Mouse (Mus musculus) hindbrain, embryonic 11.5 days (tissue): ENCODE measurements around the gene Pycr2. TPM values are rescaled to one million over a fixed set of nuclear protein-coding genes. Genes with fewer than 3 reads are reported as not detected.

Source experiments
- ATAC-seq: fragments of 200-750 bp; cut with Nextera tagmentation; 2 replicates; pipeline ENCODE4 v1.8.0; 2017; ENCODE audit warnings: mild to moderate bottlenecking, moderate TSS enrichment, moderate library complexity; ENCODE audit not compliant: low FRiP score
- DNase-seq: peaks from one replicate; pipeline ENCODE4 v3.0.0-alpha.2; 2015; ENCODE audit warnings: low spot score
- H3K27ac ChIP-seq: fragments of 300-500 bp; sonication (generic); 2 replicates; pipeline ENCODE4 v1.5.1; 2014; ENCODE audit warnings: mild to moderate bottlenecking, low read depth, low read length
- H3K27me3 ChIP-seq: fragments of 300-500 bp; sonication (generic); 2 replicates; pipeline ENCODE4 v1.6.1; 2014; ENCODE audit warnings: mild to moderate bottlenecking, low read length, moderate library complexity, mixed read lengths; ENCODE audit not compliant: control insufficient read depth, insufficient read depth
- H3K36me3 ChIP-seq: fragments of 300-500 bp; sonication (generic); 2 replicates; pipeline ENCODE4 v1.6.1; 2014; ENCODE audit warnings: mild to moderate bottlenecking, low read length, moderate library complexity, mixed read lengths; ENCODE audit not compliant: control insufficient read depth, insufficient read depth
- H3K4me1 ChIP-seq: fragments of 300-500 bp; sonication (generic); replicated peaks from 2 replicates; pipeline ENCODE4 v1.6.1; 2014; ENCODE audit warnings: low read length, mixed read lengths; ENCODE audit not compliant: control insufficient read depth, insufficient read depth
- H3K4me2 ChIP-seq: fragments of 300-500 bp; sonication (generic); replicated peaks from 2 replicates; pipeline ENCODE4 v1.6.1; 2014; ENCODE audit warnings: mild to moderate bottlenecking, low read depth, low read length
- H3K4me3 ChIP-seq: fragments of 300-500 bp; sonication (generic); 2 replicates; pipeline ENCODE4 v1.5.1; 2014; ENCODE audit warnings: low read depth, low read length
- H3K9ac ChIP-seq: fragments of 300-500 bp; sonication (generic); 2 replicates; pipeline ENCODE4 v1.6.1; 2014; ENCODE audit warnings: low read depth, low read length
- H3K9me3 ChIP-seq: fragments of 300-500 bp; sonication (generic); 2 replicates; pipeline ENCODE4 v1.6.1; 2016; ENCODE audit warnings: low read length; ENCODE audit not compliant: control insufficient read depth
- WGBS: fragments of 180-500 bp; shearing (Covaris S2); extraction: QIAGEN DNeasy Blood & Tissue Kit; methylation state at CpG from one replicate; pipeline ENCODE4 v1.1.7; 2014; 5-methylcytosine and 5-hydroxymethylcytosine counted together
- polyA plus RNA-seq: library from polyadenylated mRNA; unstranded; fragments of >200 nt; fragmentation: Nextera tagmentation; extraction: Ambion mirVana; gene quantifications from 2 replicates; pipeline ENCODE4 v1.2.1, GENCODE M21; 2014

Pycr2 gene
- polyA plus RNA-seq, 1 experiment from 2014 or later, result 81.2 TPM

- 92% methylated on average over 9 of the region's 9 CpGs for WGBS
- no peaks in the 10 kb centered on the region for H3K36me3 ChIP-seq
- no peak overlapping the region for H3K9ac ChIP-seq
- no peak for DNase-seq
- no peak overlapping the region for H3K4me3 ChIP-seq
- no peaks in the 10 kb centered on the region for H3K4me1 ChIP-seq
- H3K4me2 ChIP-seq, result no peak overlapping the region
- H3K27ac ChIP-seq, result no peak overlapping the region
- no peaks in the 10 kb centered on the region for H3K9me3 ChIP-seq
- no peak for ATAC-seq
- H3K27me3 ChIP-seq, result no peaks in the 10 kb centered on the region
Measured at GRCm38 (mm10) chr1:180875126-180875525, 29.0 kb upstream of the Pycr2 start.

DNA sequence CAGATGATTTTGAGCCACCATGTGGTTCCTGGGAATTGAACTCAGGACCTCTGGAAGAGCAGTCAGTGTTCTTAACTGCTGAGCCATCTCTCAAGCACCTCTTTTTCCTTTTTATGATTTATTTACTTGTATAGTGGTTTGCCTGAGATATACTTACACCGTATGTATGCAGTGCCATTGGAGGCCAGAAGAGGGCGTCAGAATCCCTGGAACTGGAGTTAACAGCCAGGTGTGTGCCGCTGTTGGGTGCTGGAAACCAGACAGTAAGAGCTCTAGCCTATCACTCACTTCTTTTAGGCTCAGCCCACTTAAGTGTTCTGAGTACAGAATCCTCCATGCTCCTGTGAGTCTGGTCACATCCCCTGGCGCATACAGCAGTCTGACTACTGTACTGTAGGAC, 26.6 kb upstream of the Pycr2 start:
- ATAC-seq (no peak), DNase-seq (no peak)
- no peaks in the 10 kb centered on the region for H3K4me1 ChIP-seq
- H3K27ac ChIP-seq, result no peak overlapping the region
- no peaks in the 10 kb centered on the region for H3K9me3 ChIP-seq
- H3K9ac ChIP-seq, result no peak overlapping the region
- H3K36me3 ChIP-seq, result no peaks in the 10 kb centered on the region
- no peaks in the 10 kb centered on the region for H3K27me3 ChIP-seq
- H3K4me2 ChIP-seq, result no peak overlapping the region
- 79% methylated on average over 4 of the region's 4 CpGs for WGBS
- no peak overlapping the region for H3K4me3 ChIP-seq

- no peak for ATAC-seq
- 75% methylated on average over 3 of the region's 3 CpGs for WGBS
- no peak for DNase-seq
- H3K27ac ChIP-seq, result no peak overlapping the region
- no peak overlapping the region for H3K9ac ChIP-seq
- H3K4me3 ChIP-seq, result no peak overlapping the region
- H3K27me3 ChIP-seq, result no peaks in the 10 kb centered on the region
- no peaks in the 10 kb centered on the region for H3K36me3 ChIP-seq
- no peaks in the 10 kb centered on the region for H3K9me3 ChIP-seq
- no peak overlapping the region for H3K4me2 ChIP-seq
- H3K4me1 ChIP-seq, result no peaks in the 10 kb centered on the region
Measured at GRCm38 (mm10) chr1:180881768-180882167, 22.3 kb upstream of the Pycr2 start.

- no peak overlapping the region for H3K27ac ChIP-seq
- H3K9ac ChIP-seq, result no peak overlapping the region
- H3K4me1 ChIP-seq, result no peaks in the 10 kb centered on the region
- ATAC-seq (no peak), DNase-seq (no peak)
- WGBS, result 36% methylated on average over 7 of the region's 7 CpGs
- H3K4me2 ChIP-seq, result no peak overlapping the region
- H3K36me3 ChIP-seq, result no peaks in the 10 kb centered on the region
- H3K4me3 ChIP-seq, result no peak overlapping the region
- H3K27me3 ChIP-seq, result no peaks in the 10 kb centered on the region
- H3K9me3 ChIP-seq, result no peaks in the 10 kb centered on the region
Measured at GRCm38 (mm10) chr1:180883731-180884130, 20.4 kb upstream of the Pycr2 start.

- no peaks in the 10 kb centered on the region for H3K4me1 ChIP-seq
- H3K27ac ChIP-seq, result no peak overlapping the region
- H3K36me3 ChIP-seq, result no peaks in the 10 kb centered on the region
- no peaks in the 10 kb centered on the region for H3K9me3 ChIP-seq
- ATAC-seq (no peak), DNase-seq (no peak)
- 79% methylated on average over 9 of the region's 9 CpGs for WGBS
- no peak overlapping the region for H3K4me3 ChIP-seq
- H3K9ac ChIP-seq, result no peak overlapping the region
- H3K4me2 ChIP-seq, result no peak overlapping the region
- no peaks in the 10 kb centered on the region for H3K27me3 ChIP-seq
Measured at GRCm38 (mm10) chr1:180884484-180884883, 19.6 kb upstream of the Pycr2 start.

DNA sequence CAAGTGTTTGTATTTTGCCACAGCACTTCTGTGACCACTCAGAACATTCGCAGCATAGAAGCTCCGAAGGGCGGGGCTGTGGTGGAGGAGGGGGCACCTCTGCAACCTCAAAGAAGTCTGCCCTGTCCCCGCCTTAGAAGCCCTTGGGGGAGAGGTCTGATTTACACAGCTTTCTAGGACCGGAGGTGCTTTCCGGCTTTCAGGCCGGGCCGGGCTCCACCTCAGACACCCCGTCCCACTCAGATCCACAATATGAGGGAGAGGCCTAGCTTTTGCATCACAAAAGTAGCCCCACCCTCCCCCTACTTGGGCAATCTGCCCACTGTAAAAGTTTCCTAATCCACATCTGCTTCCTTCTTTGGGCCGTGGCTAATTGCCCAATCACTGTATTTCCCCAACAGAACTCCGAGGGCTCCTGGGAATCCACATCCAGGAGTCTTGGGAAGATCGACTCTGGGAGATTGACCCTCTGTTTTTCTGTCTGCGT, 15.5 kb upstream of the Pycr2 start:
- no peak overlapping the region for H3K9ac ChIP-seq
- no peak overlapping the region for H3K4me2 ChIP-seq
- DNase-seq, result no peak
- peak; percentile 43; the same call in 1 of the 2 replicates for ATAC-seq
- no peaks in the 10 kb centered on the region for H3K36me3 ChIP-seq
- peaks cover 2% of the 10 kb centered on the region; the same call in 1 of the 2 replicates for H3K27me3 ChIP-seq
- no peaks in the 10 kb centered on the region for H3K9me3 ChIP-seq
- H3K4me3 ChIP-seq, result no peak overlapping the region
- no peak overlapping the region for H3K27ac ChIP-seq
- no peaks in the 10 kb centered on the region for H3K4me1 ChIP-seq
- 5% methylated on average over 13 of the region's 13 CpGs for WGBS

DNA sequence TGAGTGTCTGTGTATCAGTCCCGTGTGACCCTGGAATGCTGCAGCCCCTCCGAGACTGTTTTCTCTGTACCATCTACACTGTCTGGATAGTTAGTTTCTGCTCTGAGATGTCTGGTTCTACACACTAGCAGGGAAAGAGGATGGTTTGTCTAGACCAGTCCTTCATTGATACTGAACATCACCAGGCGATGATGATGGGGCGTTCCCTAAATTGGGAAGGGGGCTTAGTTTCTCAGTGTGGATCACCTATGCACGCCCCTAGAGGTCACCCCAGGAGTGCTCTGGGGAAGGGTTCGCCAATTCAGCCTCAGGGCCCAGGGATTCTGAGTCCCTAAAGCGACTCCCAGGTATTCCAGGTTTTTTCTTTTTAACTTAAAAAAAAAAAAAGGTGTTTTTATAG, 14.9 kb upstream of the Pycr2 start:
- H3K4me3 ChIP-seq, result no peak overlapping the region
- no peak overlapping the region for H3K4me2 ChIP-seq
- DNase-seq, result no peak
- no peaks in the 10 kb centered on the region for H3K9me3 ChIP-seq
- no peak overlapping the region for H3K9ac ChIP-seq
- no peaks in the 10 kb centered on the region for H3K36me3 ChIP-seq
- peaks cover 3% of the 10 kb centered on the region; the same call in 1 of the 2 replicates for H3K27me3 ChIP-seq
- 30% methylated on average over 7 of the region's 7 CpGs for WGBS
- no peaks in the 10 kb centered on the region for H3K4me1 ChIP-seq
- no peak for ATAC-seq
- no peak overlapping the region for H3K27ac ChIP-seq

GRCm38 (mm10) chr1:180889841-180890240, 14.3 kb upstream of the Pycr2 start:
- H3K4me3 ChIP-seq, result no peak overlapping the region
- DNase-seq (no peak), ATAC-seq (no peak)
- no peak overlapping the region for H3K4me2 ChIP-seq
- peaks cover 10% of the 10 kb centered on the region; the same call in 1 of the 2 replicates for H3K27me3 ChIP-seq
- no peak overlapping the region for H3K27ac ChIP-seq
- H3K9me3 ChIP-seq, result no peaks in the 10 kb centered on the region
- H3K9ac ChIP-seq, result no peak overlapping the region
- no peaks in the 10 kb centered on the region for H3K4me1 ChIP-seq
- 46% methylated on average over 6 of the region's 6 CpGs for WGBS
- H3K36me3 ChIP-seq, result no peaks in the 10 kb centered on the region

DNA sequence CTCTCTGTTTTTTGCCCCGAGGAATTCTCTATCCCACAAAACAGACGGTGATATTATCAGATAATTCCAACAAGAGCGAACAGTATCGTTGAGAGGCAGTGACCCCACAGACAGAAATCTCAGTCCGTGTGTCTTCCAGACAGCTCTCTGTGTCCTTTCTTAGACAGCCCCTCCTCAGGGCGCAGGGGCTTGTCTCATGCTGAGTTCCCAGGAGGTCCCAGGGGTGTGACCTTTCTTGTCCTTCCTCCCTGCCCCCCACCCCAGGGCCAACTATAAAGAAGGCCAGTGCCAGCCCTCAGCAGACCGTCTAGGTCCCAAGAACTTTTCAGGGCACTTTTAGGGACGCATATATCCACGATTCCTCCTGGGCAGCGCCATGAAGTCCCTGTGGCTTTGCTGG, 11.3 kb upstream of the Pycr2 start, which contains the start of gene Lefty2:
Lefty2 (plus strand) TSS at position 301 of the 400 bp plus-strand sequence.
- DNase-seq (no peak), ATAC-seq (no peak)
- H3K36me3 ChIP-seq, result no peaks in the 10 kb centered on the region
- H3K9ac ChIP-seq, result no peak within 1 kb of the TSS
- WGBS, result 62% methylated on average over 10 of the region's 10 CpGs
- H3K4me1 ChIP-seq, result no peaks in the 10 kb centered on the region
- H3K27ac ChIP-seq, result no peak within 1 kb of the TSS
- H3K27me3 ChIP-seq, result peaks cover 15% of the 10 kb centered on the region; the same call in 1 of the 2 replicates
- no peak within 1 kb of the TSS for H3K4me2 ChIP-seq
- no peaks in the 10 kb centered on the region for H3K9me3 ChIP-seq
- no peak within 1 kb of the TSS for H3K4me3 ChIP-seq
